Mouse (Mus musculus) liver, postnatal 0 days (tissue): ENCODE results near the gene H2-Ob.

Experiments used
- CTCF ChIP-seq: sonication (generic); IDR thresholded peaks from 2 replicates; pipeline ENCODE4 v1.5.1; 2016; ENCODE audit warnings: antibody characterized with exemption, low read depth
- EP300 ChIP-seq: IDR thresholded peaks from 2 replicates; pipeline ENCODE4 v1.6.1; 2016; ENCODE audit warnings: antibody characterized with exemption, low read depth, mild to moderate bottlenecking

DNA sequence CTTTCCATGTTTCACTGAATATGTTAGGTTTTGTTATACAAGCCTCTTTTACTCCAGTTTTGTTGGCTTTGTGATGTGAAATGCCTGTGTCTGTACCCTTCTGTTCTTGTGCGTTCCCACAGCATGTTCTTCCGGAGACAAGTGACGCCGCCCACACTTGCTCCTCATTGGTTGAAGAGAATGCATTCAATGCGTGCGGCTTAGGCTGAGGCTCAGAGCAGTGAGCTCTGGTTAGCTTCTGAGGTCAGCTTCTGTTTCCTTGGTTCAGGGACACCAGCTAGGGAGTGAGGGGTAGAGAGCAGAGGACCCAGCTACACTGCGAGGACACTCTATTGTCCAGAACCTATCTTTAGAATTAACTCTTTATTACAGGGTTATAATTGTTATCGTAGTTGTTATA lies 52.9 kb downstream of the H2-Ob start:
- TF ChIP-seq CTCF (no peak), EP300 (no peak)
